Mouse (Mus musculus) erythroblast, embryonic 14.5 days (primary cell): Measurements from ENCODE around the gene Card10.

Source experiments
- GATA1 ChIP-seq: IDR thresholded peaks from 2 replicates; pipeline ENCODE4 v1.6.1; 2012; ENCODE audit warnings: low read length, inconsistent platforms, mixed read lengths
- TAL1 ChIP-seq: IDR thresholded peaks from 3 replicates; pipeline ENCODE4 v1.6.1; 2012; ENCODE audit warnings: low read length, inconsistent platforms, mixed read lengths

DNA sequence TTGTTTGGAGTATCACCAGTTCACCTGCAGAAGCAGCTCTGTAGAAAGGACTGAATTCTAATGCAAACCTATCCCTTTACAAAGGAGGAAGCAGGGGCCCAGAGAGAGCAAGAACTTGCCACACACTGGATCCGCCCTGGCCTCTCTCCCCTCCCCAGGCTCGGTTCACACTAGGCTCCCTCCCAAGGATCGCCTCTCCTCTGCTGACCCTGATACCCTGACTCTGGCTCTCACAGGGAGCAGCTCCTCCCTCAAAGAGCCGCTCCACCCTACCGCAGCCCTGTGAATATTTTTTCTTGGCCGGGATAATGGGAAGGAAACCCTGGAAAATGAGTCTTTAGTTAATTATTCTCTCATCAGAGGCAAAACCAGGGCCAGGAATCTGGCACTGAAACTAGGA lies 1.5 kb upstream of the Card10 start:
- no peak for TF ChIP-seq TAL1
- TF ChIP-seq GATA1 = no peak
